Mouse (Mus musculus): ENCODE results near the gene Usp46.
"Not testable (repeated sequence)": the region's sequence is repeated elsewhere in the genome, so short reads cannot be mapped to it uniquely, and the experiment has no call there.

The Usp46 gene

DNA sequence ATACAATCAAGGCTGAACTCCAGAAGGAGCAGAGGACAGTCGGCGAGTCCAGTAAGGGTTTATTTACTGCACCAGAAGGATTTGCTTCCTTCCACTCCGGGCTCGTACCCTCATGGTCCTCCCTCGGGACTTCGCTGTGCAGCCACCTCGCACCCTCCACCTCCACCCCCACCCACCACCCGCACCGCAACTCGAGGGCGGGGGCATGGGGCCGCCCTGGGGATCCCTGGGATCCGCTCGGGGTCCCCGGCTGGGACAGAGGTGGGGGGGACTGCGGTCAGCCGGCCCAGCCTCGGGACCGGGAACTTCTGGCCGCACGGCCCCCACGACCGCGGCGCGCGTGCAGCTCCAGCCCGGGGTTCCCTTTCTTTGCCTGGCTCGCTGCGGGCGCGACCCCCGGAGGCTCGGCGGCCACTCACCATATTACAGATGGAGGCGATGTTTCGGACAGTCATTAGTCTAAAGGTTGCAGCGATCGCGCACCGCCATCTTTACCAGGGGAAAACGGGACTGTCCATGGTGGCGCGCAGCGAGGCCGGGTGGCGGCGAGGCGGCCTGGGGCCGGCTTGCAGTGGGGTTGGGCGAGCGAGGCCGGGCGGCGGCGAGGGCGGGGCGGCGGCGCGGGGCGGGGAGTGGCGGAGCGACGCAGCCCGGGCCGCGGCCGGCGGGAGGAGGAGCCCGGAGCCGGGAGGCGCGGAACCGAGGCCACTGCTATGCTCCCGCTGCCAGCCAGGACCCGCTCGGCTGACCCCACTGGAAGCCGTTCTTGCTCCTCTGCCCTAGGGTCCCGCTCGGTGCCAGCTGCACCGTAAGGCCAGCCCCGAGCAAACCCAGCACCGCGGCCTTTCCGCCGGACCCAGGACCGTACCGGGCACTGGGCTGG is at the start of gene Usp46:
Gene Usp46, minus strand, starts transcription at position 601 of the 883 bp plus-strand sequence.
- peak; percentile 91 for DNase-seq

DNA sequence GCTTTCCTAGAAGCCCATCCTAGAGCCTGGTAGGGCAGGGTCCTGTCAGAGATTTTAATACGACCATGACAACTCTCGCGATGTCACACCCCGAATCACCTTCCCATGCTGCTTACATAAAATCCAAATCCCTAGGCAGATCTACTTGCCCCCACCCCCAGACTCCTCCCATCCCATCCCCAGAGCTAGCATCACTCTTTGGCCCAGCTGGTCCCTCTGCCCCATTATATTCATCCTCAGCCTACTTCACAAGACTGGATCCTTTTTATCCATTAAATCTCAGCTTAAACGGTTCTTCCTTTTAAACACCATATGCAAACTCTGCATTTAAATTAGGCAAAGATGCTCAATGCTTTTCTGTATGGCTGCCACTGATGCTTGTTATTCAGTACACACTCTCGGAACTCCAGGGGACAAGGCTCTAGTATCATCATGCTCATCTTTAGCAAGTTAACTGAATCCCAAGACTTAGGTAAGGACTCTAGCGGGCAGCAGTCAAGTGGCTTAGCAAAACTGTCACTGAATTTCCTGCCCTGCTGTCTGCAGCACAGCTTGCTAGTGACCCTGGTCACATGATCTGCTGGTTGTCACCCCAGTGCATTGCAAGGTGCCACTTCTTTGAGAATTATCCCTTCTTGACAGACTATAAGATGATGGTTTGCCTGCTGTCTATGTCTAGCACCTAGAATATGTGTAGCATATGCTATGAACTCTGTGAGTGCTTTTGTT is 45.9 kb upstream of the Usp46 start:
- DNase-seq: no peak

- DNase-seq: no peak
Observed at GRCm38 (mm10) chr5:74105445-74105844, 37.2 kb upstream of the Usp46 start.

DNA sequence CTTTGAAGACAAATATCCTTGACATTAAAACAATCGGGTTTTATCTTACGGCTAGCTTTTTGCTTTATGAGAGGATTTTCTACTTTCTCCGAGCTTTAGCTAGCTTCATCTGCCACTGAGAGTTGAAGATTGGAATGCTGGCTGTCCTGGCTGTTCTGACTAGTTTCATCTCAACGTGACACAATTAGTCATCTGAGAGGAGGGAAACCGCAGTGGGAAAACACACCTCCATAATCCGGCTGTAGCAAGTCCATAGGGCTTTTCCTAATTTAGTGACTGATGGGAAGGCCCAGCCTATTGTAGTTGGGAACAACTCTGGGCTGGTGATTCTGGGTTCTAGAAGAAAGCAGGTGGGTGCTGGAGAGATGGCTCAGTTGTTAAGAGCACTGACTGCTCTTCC is 33.5 kb upstream of the Usp46 start:
- no peak for DNase-seq

GRCm38 (mm10) chr5:74099046-74099445 is 30.8 kb upstream of the Usp46 start:
- peak; percentile 61 for DNase-seq

DNA sequence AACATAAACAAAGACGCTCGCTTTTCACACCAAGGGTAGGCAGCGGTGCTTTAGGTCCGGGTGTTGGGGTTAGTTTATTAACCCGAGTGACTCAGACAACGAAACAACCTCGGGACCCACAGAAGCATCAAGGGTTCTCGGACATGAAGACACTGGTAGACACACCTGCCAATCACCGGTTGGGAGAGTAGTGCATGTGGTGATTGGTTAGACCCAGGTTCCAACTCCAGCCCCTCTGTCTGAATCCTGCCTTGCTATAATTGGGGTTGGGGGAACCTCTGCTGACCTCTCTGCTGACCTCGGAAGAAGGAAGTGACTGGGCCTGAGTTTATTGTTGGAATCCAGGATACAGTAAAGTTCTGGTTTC is 29.6 kb upstream of the Usp46 start:
- DNase-seq: peak; percentile 8

DNA sequence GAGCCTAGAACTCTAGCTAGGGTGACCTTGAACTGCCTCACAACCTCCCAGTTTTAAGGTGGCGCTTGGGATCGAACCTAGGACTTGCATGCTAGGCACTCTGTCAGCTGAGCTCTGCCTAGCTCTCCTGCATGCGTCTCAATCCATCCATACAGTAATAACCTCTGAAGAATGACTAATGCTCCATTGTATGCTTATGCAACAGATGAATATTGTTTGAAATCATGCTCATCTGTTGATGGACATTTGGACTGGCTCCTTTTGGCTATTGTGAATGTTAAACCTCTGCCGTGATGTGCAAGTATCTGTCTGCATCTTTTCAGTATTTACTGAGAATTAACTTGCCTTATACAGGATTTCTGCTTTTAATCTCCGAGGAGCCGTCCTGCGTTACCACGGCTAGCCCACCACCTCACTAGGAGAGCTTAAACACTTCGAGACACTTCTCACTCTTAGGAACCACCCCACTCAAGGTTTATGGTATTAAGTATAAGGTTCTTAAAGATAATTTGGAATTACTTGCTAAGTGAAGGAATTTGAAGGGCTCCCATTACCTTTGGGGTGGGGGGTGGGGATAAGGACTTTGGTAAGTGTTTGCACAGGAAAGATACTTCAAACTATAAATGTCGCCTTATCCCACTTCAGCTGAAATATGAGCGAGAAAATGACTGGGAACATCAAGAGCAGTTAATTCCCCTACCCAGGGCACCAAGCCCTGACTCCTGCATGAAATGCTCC is 29.1 kb upstream of the Usp46 start:
- no peak for DNase-seq

DNA sequence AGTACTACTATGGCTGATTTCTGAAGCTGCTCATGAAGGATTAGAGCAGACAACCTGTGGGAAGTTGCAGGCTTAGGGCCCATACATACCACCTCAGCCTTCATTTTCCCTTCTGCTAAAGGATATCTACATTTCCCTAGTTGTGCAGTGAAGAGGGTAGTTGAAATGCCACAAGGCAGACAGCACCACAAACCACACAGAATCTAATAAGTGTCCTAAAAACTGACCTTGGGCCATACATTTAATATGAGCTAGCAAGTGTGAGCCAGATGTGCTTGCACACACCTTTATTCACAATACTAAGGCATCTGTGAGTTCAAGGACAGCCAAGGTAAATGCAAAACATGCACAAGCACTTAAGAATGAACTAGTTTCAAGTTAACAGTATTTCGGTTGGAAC is 27.8 kb upstream of the Usp46 start:
- DNase-seq: no peak

- DNase-seq: no peak
Observed at GRCm38 (mm10) chr5:74095611-74096010, 27.4 kb upstream of the Usp46 start.

GRCm38 (mm10) chr5:74094841-74095437 is 26.7 kb upstream of the Usp46 start:
- no peak for DNase-seq

DNA sequence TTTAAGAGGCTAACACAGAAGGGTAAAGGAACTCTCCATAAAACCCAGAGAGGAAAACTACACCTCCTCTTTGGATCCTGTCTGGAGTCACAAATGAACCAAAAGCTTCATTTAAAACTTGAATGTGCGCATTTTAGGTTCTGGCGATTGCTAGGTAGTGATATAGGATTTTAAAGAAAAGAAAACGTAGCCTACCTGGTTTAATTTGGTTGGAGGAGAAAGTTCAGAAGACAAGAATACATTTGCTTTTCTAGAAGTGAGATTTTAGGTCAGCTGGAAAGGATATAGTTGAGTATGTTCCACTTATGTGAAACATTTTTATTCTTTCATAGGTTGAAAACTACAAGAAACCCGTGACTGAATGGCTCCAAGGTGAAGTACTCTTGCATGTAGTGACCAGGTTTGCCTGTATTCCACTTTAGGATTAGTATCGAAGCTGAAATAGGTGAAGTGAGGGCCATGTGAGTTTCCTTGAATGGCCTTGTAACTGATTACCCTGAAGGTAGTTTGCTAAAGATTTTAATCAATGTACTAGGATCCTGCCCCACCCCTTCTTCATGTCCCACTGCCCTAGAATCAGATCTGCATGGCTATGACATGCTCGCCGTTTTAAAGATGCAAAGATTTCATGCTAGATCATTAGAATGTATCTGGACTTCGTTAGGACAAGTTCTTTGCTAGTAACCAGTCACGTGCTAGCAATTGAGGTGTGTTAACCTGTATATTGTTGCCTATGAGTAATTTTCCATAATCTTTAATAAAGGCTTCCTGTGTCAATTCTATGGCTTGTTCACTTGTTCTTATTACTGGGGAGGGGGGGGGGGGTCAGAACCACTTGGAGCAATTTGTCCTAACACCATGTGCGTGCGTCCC is 25.6 kb upstream of the Usp46 start:
- no peak for DNase-seq

DNA sequence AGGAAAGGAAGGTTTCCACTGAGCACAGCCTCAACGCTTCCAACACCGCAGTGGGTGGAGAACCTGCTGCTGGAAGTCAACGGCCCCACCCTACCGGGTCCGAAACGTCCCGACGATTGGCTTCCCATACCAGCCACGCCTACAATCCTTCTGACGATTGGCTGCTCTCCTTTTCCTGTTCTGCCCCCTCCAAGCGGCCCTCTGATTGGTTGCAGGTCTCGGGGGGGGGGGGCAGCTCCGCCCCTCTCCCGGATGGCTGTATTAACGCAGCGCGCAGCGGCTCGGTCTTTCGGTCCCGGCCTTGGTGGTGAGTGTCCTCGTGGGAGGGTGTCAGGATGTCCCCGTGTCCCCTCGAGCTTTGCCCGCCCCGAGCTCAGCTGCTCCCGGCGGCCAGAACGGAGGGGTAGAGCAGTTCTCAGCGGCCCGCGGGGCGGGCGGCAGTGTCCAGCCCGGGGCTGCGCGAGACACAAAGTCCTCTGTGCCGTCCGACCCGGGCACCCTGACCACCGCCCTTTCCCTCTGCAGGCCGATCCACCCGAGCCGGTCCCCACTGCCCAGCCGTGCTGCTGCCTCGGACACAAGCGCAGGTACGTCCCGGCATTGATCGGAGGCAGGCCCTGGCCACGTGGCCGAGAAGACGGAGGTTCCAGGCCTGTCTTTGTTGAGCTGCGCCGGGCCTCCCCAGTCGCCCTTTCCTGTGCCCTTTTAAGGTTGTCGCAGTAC is 24.8 kb upstream of the Usp46 start:
- DNase-seq: peak; percentile 97

- no peak for DNase-seq
Observed at GRCm38 (mm10) chr5:74092481-74092832, 24.2 kb upstream of the Usp46 start.

GRCm38 (mm10) chr5:74089643-74090042 is 21.4 kb upstream of the Usp46 start:
- no peak for DNase-seq

DNA sequence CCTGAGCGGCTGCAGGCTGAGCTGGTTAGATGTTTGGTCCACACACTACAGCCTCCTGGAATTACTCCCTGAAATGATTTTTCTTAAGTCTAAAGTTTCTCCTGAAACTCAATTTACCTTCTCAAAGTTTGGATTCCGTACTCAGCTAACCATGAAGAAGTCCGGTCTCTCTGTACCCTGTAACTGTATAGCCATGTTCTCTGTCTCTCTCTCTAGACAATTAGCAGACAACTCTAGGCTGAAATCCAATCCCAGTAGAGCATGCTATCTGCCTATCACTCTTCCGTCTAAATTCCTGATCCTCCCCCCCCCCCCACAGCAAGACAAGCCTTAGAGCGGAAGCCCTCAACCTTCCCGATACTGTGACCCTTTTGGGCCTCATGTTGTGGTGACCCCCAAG is 13.5 kb upstream of the Usp46 start:
- DNase-seq: no peak

- DNase-seq: no peak
Observed at GRCm38 (mm10) chr5:74078861-74079615, 10.8 kb upstream of the Usp46 start.

DNA sequence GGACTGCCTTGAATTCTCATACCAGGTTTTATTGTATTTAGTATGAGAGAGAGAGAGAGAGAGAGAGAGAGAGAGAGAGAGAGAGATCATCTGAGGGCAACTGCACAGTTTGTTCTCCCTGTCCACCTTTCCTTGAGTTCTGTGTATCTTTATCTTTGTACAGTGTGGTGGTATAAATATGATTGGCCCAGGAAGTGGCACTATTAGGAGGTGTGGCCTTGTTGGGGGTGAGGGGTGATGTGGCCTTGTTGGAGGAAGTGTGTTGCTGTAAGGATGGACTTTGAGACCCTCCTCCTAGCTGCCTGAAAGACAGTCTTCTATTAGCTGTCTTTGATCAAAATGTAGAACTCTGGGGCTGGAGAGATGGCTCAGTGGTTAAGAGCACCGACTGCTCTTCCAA is 10.2 kb upstream of the Usp46 start:
- no peak for DNase-seq

GRCm38 (mm10) chr5:74077959-74078358 is 9.7 kb upstream of the Usp46 start:
- no peak for DNase-seq

- DNase-seq: no peak
Observed at GRCm38 (mm10) chr5:74076759-74077158, 8.5 kb upstream of the Usp46 start.

GRCm38 (mm10) chr5:74070564-74070963 is 2.3 kb upstream of the Usp46 start:
- DNase-seq: not testable (repeated sequence)
